Mouse (Mus musculus): ENCODE data around the gene Zfp683. TPM values are rescaled to one million over a fixed set of nuclear protein-coding genes. Genes with fewer than 3 reads are reported as not detected.

The Zfp683 gene
- not detected in 2 replicates for polyA plus RNA-seq (2014; fragmentation: Nextera tagmentation; extraction: Ambion mirVana)

GRCm38 (mm10) chr4:134053538-134053937 lies at the start of gene Zfp683:
TSS of gene Zfp683 (plus strand) at chr4:134053838.
- no peak within 1 kb of the TSS for H3K4me2 ChIP-seq (ENCODE audit: low read depth, low read length)
- H3K4me3 ChIP-seq (ENCODE audit: low read depth, low read length): no peak within 1 kb of the TSS
- H3K27ac ChIP-seq (replicated peaks; ENCODE audit: low read depth, low read length): no peak within 1 kb of the TSS
- DNase-seq (ENCODE audit: low spot score): no peak
- peaks cover 5% of the 10 kb centered on the region; the same call in 1 of the 2 replicates for H3K4me1 ChIP-seq (ENCODE audit: control insufficient read depth, insufficient read depth, low read length)
- no peak for ATAC-seq (ENCODE audit: low read depth)
- H3K36me3 ChIP-seq (ENCODE audit: control insufficient read depth, insufficient read depth, low read length): no peaks in the 10 kb centered on the region
- H3K9ac ChIP-seq (ENCODE audit: low read depth, low read length): no peak within 1 kb of the TSS
- 89% methylated on average over 3 of the region's 3 CpGs for WGBS
- no peaks in the 10 kb centered on the region for H3K27me3 ChIP-seq (replicated peaks; ENCODE audit: control insufficient read depth, insufficient read depth, low read length)
- H3K9me3 ChIP-seq (ENCODE audit: control insufficient read depth, low read length): no peaks in the 10 kb centered on the region

GRCm38 (mm10) chr4:134005581-134006358 lies 47.9 kb upstream of the Zfp683 start:
- DNase-seq (ENCODE audit: low spot score) (no peak), ATAC-seq (ENCODE audit: low read depth) (no peak)
- Histone ChIP-seq H3K36me3 (ENCODE audit: control insufficient read depth, insufficient read depth, low read length) (no peaks in the 10 kb centered on the region), H3K27me3 (replicated peaks; ENCODE audit: control insufficient read depth, insufficient read depth, low read length) (no peaks in the 10 kb centered on the region), H3K27ac (replicated peaks; ENCODE audit: low read depth, low read length) (no peak overlapping the region), H3K4me3 (ENCODE audit: low read depth, low read length) (no peak overlapping the region), H3K9ac (ENCODE audit: low read depth, low read length) (no peak overlapping the region), H3K4me1 (ENCODE audit: control insufficient read depth, insufficient read depth, low read length) (no peaks in the 10 kb centered on the region), H3K4me2 (ENCODE audit: low read depth, low read length) (no peak overlapping the region), H3K9me3 (ENCODE audit: control insufficient read depth, low read length) (no peaks in the 10 kb centered on the region)
- WGBS: 85% methylated on average over 12 of the region's 12 CpGs

GRCm38 (mm10) chr4:134006845-134007244 lies 46.8 kb upstream of the Zfp683 start:
- DNase-seq (ENCODE audit: low spot score): no peak
- Histone ChIP-seq H3K4me2 (ENCODE audit: low read depth, low read length) (no peak overlapping the region), H3K4me3 (ENCODE audit: low read depth, low read length) (no peak overlapping the region), H3K36me3 (ENCODE audit: control insufficient read depth, insufficient read depth, low read length) (no peaks in the 10 kb centered on the region), H3K9ac (ENCODE audit: low read depth, low read length) (no peak overlapping the region), H3K9me3 (ENCODE audit: control insufficient read depth, low read length) (no peaks in the 10 kb centered on the region), H3K27ac (replicated peaks; ENCODE audit: low read depth, low read length) (no peak overlapping the region), H3K4me1 (ENCODE audit: control insufficient read depth, insufficient read depth, low read length) (no peaks in the 10 kb centered on the region), H3K27me3 (replicated peaks; ENCODE audit: control insufficient read depth, insufficient read depth, low read length) (no peaks in the 10 kb centered on the region)
- ATAC-seq (ENCODE audit: low read depth): no peak
- 80% methylated on average over 3 of the region's 3 CpGs for WGBS

- ATAC-seq (ENCODE audit: low read depth): no peak
- Histone ChIP-seq H3K36me3 (ENCODE audit: control insufficient read depth, insufficient read depth, low read length) (no peaks in the 10 kb centered on the region), H3K27me3 (replicated peaks; ENCODE audit: control insufficient read depth, insufficient read depth, low read length) (no peaks in the 10 kb centered on the region), H3K27ac (replicated peaks; ENCODE audit: low read depth, low read length) (no peak overlapping the region), H3K4me2 (ENCODE audit: low read depth, low read length) (no peak overlapping the region), H3K4me1 (ENCODE audit: control insufficient read depth, insufficient read depth, low read length) (no peaks in the 10 kb centered on the region), H3K4me3 (ENCODE audit: low read depth, low read length) (no peak overlapping the region), H3K9me3 (ENCODE audit: control insufficient read depth, low read length) (no peaks in the 10 kb centered on the region), H3K9ac (ENCODE audit: low read depth, low read length) (no peak overlapping the region)
- DNase-seq (ENCODE audit: low spot score): no peak
- WGBS: 68% methylated on average over 6 of the region's 6 CpGs
These were observed 43.9 kb upstream of the Zfp683 start for GRCm38 (mm10) chr4:134009709-134010108.

- no peak for ATAC-seq (ENCODE audit: low read depth)
- H3K27ac ChIP-seq (replicated peaks; ENCODE audit: low read depth, low read length): no peak overlapping the region
- no peak overlapping the region for H3K4me3 ChIP-seq (ENCODE audit: low read depth, low read length)
- H3K27me3 ChIP-seq (replicated peaks; ENCODE audit: control insufficient read depth, insufficient read depth, low read length): peaks cover 5% of the 10 kb centered on the region; the same call in 1 of the 2 replicates
- H3K4me1 ChIP-seq (ENCODE audit: control insufficient read depth, insufficient read depth, low read length): no peaks in the 10 kb centered on the region
- H3K4me2 ChIP-seq (ENCODE audit: low read depth, low read length): no peak overlapping the region
- H3K9ac ChIP-seq (ENCODE audit: low read depth, low read length): no peak overlapping the region
- H3K9me3 ChIP-seq (ENCODE audit: control insufficient read depth, low read length): no peaks in the 10 kb centered on the region
- 20% methylated on average over 11 of the region's 16 CpGs for WGBS
- no peaks in the 10 kb centered on the region for H3K36me3 ChIP-seq (ENCODE audit: control insufficient read depth, insufficient read depth, low read length)
- DNase-seq (ENCODE audit: low spot score): no peak
These were observed 41.9 kb upstream of the Zfp683 start for GRCm38 (mm10) chr4:134011450-134012414.

GRCm38 (mm10) chr4:134012858-134013528 lies 40.6 kb upstream of the Zfp683 start:
- 49% methylated on average over 12 of the region's 12 CpGs for WGBS
- Histone ChIP-seq H3K27ac (replicated peaks; ENCODE audit: low read depth, low read length) (no peak overlapping the region), H3K4me3 (ENCODE audit: low read depth, low read length) (no peak overlapping the region), H3K4me1 (ENCODE audit: control insufficient read depth, insufficient read depth, low read length) (peaks cover 5% of the 10 kb centered on the region; the same call in 1 of the 2 replicates), H3K36me3 (ENCODE audit: control insufficient read depth, insufficient read depth, low read length) (no peaks in the 10 kb centered on the region), H3K9me3 (ENCODE audit: control insufficient read depth, low read length) (no peaks in the 10 kb centered on the region), H3K27me3 (replicated peaks; ENCODE audit: control insufficient read depth, insufficient read depth, low read length) (peaks cover 17% of the 10 kb centered on the region), H3K4me2 (ENCODE audit: low read depth, low read length) (no peak overlapping the region), H3K9ac (ENCODE audit: low read depth, low read length) (no peak overlapping the region)
- ATAC-seq (ENCODE audit: low read depth) (no peak), DNase-seq (ENCODE audit: low spot score) (no peak)

- Histone ChIP-seq H3K9me3 (ENCODE audit: control insufficient read depth, low read length) (no peaks in the 10 kb centered on the region), H3K9ac (ENCODE audit: low read depth, low read length) (no peak overlapping the region), H3K4me3 (ENCODE audit: low read depth, low read length) (no peak overlapping the region), H3K4me2 (ENCODE audit: low read depth, low read length) (no peak overlapping the region), H3K36me3 (ENCODE audit: control insufficient read depth, insufficient read depth, low read length) (no peaks in the 10 kb centered on the region), H3K27me3 (replicated peaks; ENCODE audit: control insufficient read depth, insufficient read depth, low read length) (peaks cover 41% of the 10 kb centered on the region), H3K27ac (replicated peaks; ENCODE audit: low read depth, low read length) (no peak overlapping the region), H3K4me1 (ENCODE audit: control insufficient read depth, insufficient read depth, low read length) (peaks cover 9% of the 10 kb centered on the region)
- DNase-seq (ENCODE audit: low spot score) (no peak), ATAC-seq (ENCODE audit: low read depth) (no peak)
- 6% methylated on average over 7 of the region's 7 CpGs for WGBS
These were observed 37.4 kb upstream of the Zfp683 start for GRCm38 (mm10) chr4:134016208-134016607.

- Histone ChIP-seq H3K4me3 (ENCODE audit: low read depth, low read length) (no peak overlapping the region), H3K27me3 (replicated peaks; ENCODE audit: control insufficient read depth, insufficient read depth, low read length) (peaks cover 41% of the 10 kb centered on the region), H3K4me1 (ENCODE audit: control insufficient read depth, insufficient read depth, low read length) (peaks cover 9% of the 10 kb centered on the region), H3K9me3 (ENCODE audit: control insufficient read depth, low read length) (no peaks in the 10 kb centered on the region), H3K36me3 (ENCODE audit: control insufficient read depth, insufficient read depth, low read length) (no peaks in the 10 kb centered on the region), H3K27ac (replicated peaks; ENCODE audit: low read depth, low read length) (no peak overlapping the region), H3K9ac (ENCODE audit: low read depth, low read length) (no peak overlapping the region), H3K4me2 (ENCODE audit: low read depth, low read length) (no peak overlapping the region)
- ATAC-seq (ENCODE audit: low read depth) (no peak), DNase-seq (ENCODE audit: low spot score) (no peak)
- 0% methylated on average over 8 of the region's 8 CpGs for WGBS
These were observed 36.9 kb upstream of the Zfp683 start for GRCm38 (mm10) chr4:134016767-134017166.

All from embryonic facial prominence, embryonic 14.5 days (tissue).